Mouse (Mus musculus): ENCODE results near the gene Tuba8. TPM values are rescaled to one million over a fixed set of nuclear protein-coding genes. Genes with fewer than 3 reads are reported as not detected.

The Tuba8 gene
- 100 to 1,000 TPM; 179 to 215 TPM for total RNA-seq (2021)
- long read RNA-seq, experiment 1, transcript Tuba8-201 (5 exons, 2,263 nt): major isoform, 389 of 518 reads
- long read RNA-seq, experiment 1, partial matches to known transcripts: 56 of 518 reads
- long read RNA-seq, experiment 1, other reads (novel, unspliced or antisense): 73 of 518 reads
- long read RNA-seq, experiment 2, transcript Tuba8-201 (5 exons, 2,263 nt): major isoform, 292 of 347 reads
- long read RNA-seq, experiment 2, partial matches to known transcripts: 39 of 347 reads
- long read RNA-seq, experiment 2, other reads (novel, unspliced or antisense): 16 of 347 reads

DNA sequence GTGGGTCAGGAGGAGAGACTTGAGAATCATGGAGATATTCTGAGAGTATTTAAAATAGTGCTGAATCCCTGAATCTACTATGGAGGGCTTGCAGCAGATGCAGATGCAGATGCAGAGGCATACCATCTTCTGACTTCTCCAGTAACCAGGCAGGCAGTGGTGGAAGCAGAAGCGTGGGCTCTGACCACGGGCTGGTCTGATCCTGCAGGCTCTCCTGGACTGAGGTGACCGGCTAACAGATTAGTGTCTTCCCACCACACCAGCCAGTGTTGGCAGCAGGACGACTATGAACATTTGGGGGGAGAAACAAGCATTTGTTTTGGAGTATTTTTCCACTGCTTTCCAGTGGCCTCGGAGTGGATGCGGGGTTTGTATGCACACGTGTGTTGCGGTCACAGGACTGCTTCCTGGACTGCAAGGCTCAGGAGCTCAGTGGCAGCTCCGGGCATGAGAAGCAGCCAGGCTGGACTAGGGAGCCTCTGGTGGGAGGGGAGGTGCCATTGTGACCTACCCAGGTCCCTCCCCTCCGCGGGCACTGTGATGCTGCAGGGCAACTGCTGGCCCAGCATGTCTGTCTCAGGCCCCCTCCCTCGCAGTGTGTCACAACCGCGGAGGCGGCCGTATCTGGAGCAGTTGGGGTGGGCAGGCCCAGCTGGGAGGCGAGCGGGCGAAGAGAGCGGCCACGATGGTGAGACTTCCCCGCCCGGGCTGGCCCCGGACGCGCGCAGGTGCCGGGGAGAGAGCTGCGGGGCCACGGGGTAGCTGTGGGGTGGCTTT lies at the start of gene Tuba8:
Tuba8 (plus strand) TSS at position 548 of the 777 bp plus-strand sequence.
- DNase-seq: peak; percentile 86

GRCm38 (mm10) chr6:121162616-121163015 lies 47.9 kb upstream of the Tuba8 start:
- no peak for DNase-seq

DNA sequence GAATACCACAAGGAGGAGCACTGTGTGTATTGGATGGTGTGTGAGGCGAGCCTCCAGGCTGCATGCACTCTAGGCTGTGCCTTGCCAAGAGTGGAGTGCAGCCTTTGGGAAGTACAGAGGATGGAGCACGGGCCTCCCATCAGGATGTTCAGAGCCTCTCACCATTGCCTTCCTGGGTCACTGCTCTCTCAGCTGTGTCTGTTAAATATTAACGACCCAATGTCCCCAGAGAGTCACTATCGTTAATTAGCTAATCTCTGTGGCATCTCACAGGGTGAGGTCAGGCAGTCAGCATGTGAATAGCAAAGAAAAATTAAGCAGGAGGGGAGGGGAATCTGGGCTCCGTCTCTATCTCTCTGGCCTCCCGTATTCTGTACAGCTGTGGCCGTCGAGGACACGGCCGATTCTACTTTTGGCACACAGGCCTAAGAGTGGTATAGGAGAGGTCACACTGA lies 44.4 kb upstream of the Tuba8 start:
- DNase-seq: no peak

DNA sequence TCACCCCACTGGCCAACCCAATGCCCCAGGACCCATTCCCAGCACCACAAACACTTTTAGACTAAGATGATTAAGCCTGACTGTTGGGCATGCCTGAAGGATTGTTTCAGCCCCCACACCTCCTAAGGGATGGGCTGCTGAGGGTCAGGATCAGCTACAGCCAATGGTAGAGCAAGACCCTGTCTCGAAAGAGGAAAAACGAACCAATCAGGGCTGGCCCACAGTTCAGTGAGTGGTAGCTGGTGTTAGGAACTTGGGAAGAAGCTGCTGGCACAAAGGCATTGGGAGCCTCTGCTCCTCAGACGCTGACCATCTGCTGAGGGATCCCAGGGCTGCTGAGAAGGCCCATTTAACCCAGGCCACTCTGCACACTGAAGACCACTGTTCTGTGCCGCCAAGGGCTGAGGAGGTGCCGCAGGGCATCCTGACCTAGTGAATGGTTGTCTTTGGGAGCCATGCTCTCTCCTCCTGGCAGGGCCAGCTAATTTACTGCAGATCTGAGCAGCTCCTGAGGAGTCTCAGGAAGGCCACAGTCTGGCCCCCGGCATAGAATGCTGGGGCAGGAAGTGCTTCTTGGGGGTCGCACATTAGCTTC lies 43.0 kb upstream of the Tuba8 start:
- DNase-seq: no peak

- DNase-seq: peak; percentile 45
Measured at GRCm38 (mm10) chr6:121171102-121171501, 39.4 kb upstream of the Tuba8 start.

DNA sequence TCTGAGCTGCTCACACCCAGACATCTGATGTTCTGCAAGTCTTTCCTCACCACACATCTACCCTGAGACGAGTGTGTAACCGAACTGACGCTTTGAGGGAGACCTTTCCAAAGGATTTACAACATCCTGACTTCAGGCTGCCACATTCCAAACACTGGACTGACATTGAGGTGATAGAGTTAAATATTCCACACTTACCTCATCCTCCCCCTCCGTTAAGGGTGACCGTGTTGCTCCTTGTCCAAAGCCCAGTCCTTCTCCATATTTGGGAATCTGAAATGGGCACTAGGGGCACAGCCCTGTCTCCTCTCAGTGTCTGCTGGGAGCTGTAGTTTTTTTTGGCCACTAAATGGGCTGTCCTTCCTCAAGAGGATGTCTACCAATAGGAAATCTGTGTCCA lies 37.0 kb upstream of the Tuba8 start:
- DNase-seq: peak; percentile 22

DNA sequence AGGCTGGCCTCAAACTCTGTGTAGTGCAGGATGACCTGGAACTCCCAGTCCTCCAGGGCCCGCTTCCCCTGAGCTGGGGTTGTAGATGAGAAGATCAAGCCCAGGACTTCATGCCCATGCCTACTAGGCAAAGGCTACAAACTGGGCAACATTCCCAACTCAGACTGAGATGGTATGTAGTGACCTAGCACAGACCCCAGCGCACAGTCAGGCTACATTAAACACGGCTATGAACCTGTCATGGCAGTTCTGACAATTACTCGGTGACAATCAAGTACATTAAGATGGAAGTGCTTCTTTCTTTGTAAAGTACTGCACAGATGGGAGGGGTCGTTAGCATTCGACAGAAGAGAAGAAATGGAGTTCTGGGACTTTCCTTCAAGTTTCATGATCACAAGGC lies 35.7 kb upstream of the Tuba8 start:
- no peak for DNase-seq

GRCm38 (mm10) chr6:121176011-121176730 lies 34.3 kb upstream of the Tuba8 start:
- no peak for DNase-seq

GRCm38 (mm10) chr6:121176731-121177098 lies 33.8 kb upstream of the Tuba8 start:
- DNase-seq: no peak

- no peak for DNase-seq
Measured at GRCm38 (mm10) chr6:121177118-121177708, 33.3 kb upstream of the Tuba8 start.

DNA sequence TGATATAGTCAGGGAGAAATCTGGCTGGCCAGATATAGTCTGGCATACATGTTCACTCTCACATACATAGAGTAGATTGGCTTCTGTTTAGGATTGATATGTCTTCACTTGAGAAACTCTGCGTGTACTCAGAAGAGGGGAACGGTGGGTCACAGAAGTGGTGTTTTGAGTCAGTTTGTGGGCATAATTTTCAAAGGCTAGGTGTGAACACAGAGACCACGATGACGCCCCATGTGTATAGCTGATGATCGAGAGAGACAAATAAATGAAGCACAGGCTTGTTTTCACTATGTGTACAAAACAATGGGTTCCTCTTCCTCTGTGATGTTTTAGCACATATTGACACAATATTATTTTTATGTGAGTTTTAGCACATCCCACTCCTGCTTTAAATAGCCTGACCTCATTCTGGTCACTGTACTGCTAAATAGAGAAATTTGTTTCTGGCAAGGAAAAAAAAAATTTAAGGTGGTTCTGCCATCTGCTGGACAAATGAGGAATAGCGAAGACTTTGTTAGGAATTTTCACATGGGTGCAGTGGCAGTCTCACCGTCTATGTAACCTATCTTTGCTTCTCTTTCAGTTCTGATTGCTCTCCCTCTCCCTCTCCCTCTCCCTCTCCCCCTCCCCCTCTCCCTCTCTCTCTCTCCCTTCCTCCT lies 31.7 kb upstream of the Tuba8 start:
- no peak for DNase-seq

DNA sequence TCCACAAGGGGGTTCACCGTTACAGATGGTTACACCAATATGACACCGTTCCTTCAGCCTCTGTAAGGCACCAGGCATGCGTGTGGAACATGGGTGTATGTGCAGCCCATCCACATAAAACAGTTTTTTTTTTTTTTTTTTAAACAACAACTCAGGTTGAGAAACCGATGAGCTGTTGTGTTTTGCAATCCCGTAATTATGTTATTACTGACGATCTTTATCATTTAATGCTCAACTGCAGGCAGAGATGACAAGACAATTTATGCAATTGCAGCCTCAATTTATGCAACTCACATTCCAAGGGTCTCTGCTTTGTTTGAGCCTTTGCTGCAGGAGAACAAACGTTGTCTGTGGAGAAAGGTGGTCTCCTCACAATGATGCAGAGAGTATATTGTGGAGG lies 30.6 kb upstream of the Tuba8 start:
- DNase-seq: no peak

DNA sequence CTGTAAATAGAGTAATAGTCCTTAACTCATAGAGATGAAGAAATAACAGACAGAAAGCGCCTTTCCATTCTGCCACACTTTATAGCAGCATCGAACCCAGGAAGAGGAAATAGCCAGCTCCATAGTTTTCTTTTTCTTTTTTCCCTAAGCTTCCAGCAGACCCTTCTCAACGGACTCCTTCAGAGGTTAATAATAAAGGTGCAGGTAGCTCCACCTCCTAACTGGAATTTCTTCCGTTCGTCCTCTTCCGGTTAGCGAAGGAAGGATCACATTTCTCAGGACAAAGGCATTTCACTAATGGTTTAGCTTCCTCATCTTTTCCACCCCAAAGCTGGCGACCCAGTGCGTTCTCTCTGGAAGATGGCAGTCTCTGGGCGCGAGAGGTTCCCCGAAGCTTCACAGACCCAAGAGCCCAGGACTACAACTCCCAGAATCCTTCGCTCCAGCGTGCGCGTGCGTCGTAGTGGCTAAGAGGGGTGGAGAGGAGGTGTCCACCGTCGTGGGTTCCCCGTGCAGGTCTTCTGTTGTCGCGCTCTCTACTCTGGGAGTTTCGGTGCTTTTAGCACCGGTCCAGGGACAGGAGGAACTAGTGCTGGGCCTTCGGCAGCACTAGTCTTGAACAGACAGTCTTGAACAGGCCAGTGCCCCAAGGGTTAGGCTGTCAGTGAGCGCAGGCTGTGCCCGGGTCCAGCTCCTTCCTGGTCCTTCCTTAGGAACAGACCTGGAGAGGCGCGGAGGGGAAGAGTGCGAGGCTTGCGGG lies 26.9 kb upstream of the Tuba8 start, which contains the start of gene Pex26:
Pex26 (plus strand) TSS at position 254 of the 760 bp plus-strand sequence.
- peak; percentile 89 for DNase-seq

DNA sequence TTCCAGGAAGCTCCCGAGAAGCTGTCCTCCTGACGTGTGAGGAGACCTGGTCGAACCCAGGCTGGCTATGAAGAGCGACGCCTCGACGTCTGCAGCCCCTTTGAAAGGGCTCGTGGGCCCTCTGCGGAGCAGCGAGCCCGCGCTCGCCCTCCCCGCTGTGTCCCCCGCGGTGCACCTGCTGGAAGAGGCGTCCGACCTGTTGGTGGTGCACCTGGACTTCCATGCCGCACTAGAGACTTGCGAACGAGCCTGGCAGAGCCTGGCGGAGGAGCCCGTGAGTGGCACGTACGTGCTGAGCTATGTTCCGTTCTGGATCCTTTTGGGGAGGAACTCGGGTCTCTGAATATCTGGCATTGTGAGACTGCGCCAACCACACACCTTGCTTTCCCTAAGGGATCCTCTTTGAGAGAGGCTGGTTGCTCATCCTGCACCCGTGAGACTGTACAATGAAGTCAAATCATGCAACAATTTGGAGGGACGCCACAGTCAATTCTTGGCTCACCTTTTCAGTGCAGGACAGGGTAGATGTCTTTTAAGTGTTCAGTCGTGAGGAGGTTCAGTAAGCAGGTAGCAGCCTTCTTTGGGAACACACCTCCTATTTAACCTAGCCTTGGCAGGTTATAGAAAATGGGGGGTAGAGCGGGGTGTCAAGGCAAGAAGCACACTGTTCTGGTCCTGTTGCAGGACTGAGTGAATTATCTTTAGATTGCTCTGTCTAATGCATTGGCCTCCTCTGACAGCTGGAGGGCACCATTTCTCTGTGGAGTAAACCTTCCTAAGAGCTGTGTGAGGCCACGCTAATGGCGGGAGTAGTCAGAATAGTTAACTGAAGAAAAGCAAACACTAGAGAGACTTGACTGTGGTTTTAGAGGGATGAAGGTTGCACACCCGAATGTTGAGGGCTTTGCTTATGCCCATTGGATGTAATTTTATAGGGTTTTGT lies 26.0 kb upstream of the Tuba8 start:
- DNase-seq: peak; percentile 23

DNA sequence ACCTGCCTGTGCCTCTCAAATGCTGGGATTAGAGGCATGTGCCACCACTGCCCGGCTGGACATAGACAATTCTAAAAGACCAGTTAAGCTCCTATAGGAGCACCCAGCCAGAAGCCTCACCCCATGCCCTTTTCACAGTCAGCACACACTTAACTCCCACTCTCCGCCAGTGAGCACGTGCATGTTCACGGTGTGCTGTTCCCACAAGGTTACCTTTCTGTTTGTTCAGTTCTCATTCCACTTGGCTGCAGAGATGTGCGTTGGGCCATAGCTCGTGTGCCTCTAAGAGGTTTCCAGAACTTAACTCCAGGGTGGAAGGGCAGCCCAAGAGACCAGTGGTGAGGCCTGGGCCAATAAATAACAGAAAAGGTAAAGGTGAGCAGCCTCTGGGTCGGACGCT lies 25.3 kb upstream of the Tuba8 start:
- DNase-seq: no peak

DNA sequence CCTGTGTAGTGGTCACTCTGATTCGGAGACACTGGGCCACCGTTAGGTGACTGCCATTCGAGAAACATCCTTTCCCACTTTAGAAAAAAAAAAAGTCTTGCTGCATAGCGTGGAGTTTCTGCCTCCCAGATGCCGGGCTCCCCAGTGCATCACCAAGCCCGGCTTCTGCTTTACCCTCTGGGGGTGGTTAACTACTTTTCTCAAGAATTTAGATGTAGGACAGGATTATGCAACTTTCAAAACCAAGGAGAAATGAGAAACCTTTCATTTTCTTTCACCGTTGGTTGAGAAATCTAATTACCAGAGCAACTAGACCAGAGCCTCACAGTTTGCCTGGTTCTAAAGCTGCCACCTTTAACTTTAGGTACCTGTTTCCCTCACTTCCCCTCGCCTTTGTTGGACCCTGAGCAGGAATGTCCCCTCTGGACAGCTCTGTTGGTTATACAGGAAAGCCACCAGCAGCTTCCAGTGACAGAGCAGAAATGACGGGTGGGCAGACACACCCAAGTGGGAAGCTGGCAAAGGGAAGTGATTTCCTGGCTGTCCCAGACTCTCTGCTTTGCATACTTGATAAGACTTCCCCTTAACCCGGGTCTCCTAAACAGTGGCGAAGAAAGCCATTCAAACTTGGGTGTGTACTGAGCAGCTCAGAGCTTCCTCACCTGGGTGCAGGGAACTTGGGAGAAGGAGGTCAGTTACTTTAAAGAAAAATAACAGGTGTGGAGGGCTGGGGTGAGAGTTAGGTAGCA lies 19.1 kb upstream of the Tuba8 start:
- no peak for DNase-seq

DNA sequence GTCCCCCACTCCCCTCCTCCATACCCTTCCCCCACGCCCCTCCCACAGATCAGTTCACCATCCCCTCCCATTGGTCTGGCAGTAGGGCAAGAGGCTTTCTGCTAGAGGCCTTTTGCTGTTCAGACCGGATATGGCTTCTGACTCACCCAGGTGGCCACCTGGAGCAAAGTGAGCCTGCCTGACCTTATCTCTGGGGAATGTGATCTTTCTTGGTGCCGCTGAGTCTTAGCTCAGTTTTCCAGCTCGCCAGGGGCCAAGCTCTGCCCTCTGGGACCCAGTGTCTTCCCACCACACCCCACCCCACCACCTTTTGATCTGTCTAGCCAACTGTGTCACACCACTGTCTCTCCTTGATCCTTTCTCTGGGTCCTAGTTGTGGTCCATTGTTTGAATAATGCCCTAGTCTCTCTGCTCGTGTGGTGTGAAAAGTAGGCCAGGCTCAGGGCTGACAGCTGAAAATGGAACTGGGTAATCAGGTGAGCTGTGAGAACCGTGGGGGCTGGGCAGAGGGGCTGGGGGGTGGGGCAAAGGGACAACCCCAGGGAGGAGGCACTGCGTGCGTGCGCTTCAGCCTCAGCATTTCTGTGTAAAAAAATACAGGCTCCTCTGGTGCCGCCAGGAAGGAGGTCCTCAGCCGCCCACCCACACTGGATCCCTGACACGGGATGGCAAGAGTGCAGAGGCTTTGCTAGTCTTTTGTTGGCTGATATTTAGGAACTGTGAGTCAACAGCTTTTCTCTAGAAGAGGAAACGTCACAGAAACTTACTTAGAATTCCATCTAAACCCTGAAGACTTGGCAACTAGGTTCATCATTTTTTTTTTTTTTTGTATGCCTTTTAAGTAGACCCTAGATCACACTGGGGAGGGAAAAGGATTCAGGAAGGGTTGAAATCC lies 16.2 kb upstream of the Tuba8 start:
- no peak for DNase-seq
